Mouse (Mus musculus) midbrain, postnatal 0 days (tissue): ENCODE results near the gene Rps6ka3. TPM values are rescaled to one million over a fixed set of nuclear protein-coding genes. Genes with fewer than 3 reads are reported as not detected.

Experiments used
- ATAC-seq: fragments of 200-750 bp; cut with Nextera tagmentation; 2 replicates; pipeline ENCODE4 v1.8.0; 2017; ENCODE audit warnings: moderate number of reproducible peaks, mild to moderate bottlenecking, moderate TSS enrichment, moderate library complexity; ENCODE audit not compliant: low FRiP score
- DNase-seq: peaks from one replicate; pipeline ENCODE4 v3.0.0-alpha.2; 2015; ENCODE audit warnings: low spot score
- H3K27ac ChIP-seq: fragments of 300-500 bp; sonication (generic); 2 replicates; pipeline ENCODE4 v1.5.1; 2014; ENCODE audit warnings: low read depth, mild to moderate bottlenecking, low read length, mixed read lengths
- H3K27me3 ChIP-seq: fragments of 300-500 bp; sonication (generic); 2 replicates; pipeline ENCODE4 v1.6.1; 2014; ENCODE audit warnings: low read length, control low read depth, mixed read lengths; ENCODE audit not compliant: insufficient read depth
- H3K36me3 ChIP-seq: fragments of 300-500 bp; sonication (generic); 2 replicates; pipeline ENCODE4 v1.6.1; 2014; ENCODE audit warnings: low read length, control low read depth, mixed read lengths; ENCODE audit not compliant: insufficient read depth
- H3K4me1 ChIP-seq: fragments of 300-500 bp; sonication (generic); 2 replicates; pipeline ENCODE4 v1.6.1; 2014; ENCODE audit warnings: mild to moderate bottlenecking, control low read depth, antibody characterized with exemption, low read length, mixed read lengths; ENCODE audit not compliant: insufficient read depth
- H3K4me2 ChIP-seq: fragments of 300-500 bp; sonication (generic); 2 replicates; pipeline ENCODE4 v1.6.1; 2014; ENCODE audit warnings: low read depth, mild to moderate bottlenecking, low read length, mixed read lengths; ENCODE audit not compliant: poor library complexity, severe bottlenecking
- H3K4me3 ChIP-seq: fragments of 300-500 bp; sonication (generic); 2 replicates; pipeline ENCODE4 v1.5.1; 2014; ENCODE audit warnings: low read depth, mild to moderate bottlenecking, low read length, moderate library complexity
- H3K9ac ChIP-seq: fragments of 300-500 bp; sonication (generic); replicated peaks from 2 replicates; pipeline ENCODE4 v1.6.1; 2014; ENCODE audit warnings: mild to moderate bottlenecking, low read length, moderate library complexity, mixed read lengths; ENCODE audit not compliant: poor library complexity, severe bottlenecking
- H3K9me3 ChIP-seq: fragments of 300-500 bp; sonication (generic); 2 replicates; pipeline ENCODE4 v1.6.1; 2016; ENCODE audit warnings: low read length, control low read depth
- CTCF ChIP-seq: IDR thresholded peaks from 2 replicates; pipeline ENCODE4 v1.5.1; 2016; ENCODE audit warnings: antibody characterized with exemption, mild to moderate bottlenecking
- WGBS: fragments of 180-500 bp; shearing (Covaris S2); extraction: QIAGEN DNeasy Blood & Tissue Kit; methylation state at CpG from one replicate; pipeline ENCODE4 v1.1.7; 2014; 5-methylcytosine and 5-hydroxymethylcytosine counted together
- polyA plus RNA-seq: library from polyadenylated mRNA; unstranded; fragments of >200 nt; fragmentation: Nextera tagmentation; extraction: Ambion mirVana; gene quantifications from 2 replicates; pipeline ENCODE4 v1.2.1, GENCODE M21; 2015
- total RNA-seq: library from RNA; depleted of rRNA; stranded (reverse); fragments of >200 nt; gene quantifications from 2 replicates; pipeline ENCODE4 v1.2.3, GENCODE M21; 2014

Gene Rps6ka3
- total and polyA plus RNA-seq, 2 experiments from 2014 or later, result 2.5 to 21.2 TPM

DNA sequence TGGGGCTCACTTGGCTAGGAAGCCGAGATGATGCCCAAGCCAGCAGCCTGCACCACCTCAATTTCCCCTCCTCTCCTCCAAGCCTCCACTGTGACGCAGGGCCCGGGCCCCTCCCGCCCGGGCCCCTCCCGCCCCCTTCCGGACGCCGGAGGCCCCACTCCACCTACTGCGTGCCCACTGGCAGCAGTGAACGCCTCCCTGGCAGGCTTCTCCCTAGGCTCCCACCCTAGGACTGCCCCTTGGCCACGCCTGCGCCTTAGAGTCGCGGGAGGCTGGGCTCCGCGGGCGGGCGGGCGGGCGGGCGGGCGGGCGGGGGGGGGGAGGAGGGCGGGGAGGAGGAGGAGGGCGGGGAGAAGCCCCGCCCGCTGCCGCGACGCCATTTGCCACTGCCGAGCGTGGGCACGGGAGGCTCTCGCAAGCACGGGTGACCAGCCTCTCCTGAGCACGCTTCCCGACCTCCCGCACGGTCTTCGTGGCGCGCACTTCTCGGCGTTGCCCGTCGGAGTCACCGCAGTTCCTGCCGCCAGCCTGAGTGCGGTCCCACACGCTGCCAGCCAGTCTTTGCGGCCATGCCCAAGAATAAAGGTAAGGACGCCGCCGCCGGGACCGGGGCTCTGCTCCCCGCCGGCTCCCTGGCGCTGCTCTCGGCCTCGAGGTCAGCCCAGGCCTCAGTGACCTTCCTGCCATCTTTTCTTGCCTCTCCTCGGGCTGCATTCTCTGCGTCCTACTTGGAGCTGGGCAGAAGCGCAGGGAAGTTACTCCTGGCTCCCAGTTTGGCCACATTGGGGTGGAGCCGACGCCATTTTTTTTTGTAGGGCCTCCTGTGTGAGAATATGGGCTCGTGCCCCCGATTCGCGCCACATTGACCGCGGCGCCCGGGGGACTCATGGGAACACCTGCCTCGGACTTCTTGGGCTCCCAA lies 162.0 kb downstream of the Rps6ka3 start, which contains the start of gene Eif1ax:
Eif1ax (plus strand) TSS at position 348 of the 922 bp plus-strand sequence.
- 21% methylated on average over 50 of the region's 76 CpGs for WGBS
- peak within 1 kb of the TSS; percentile 62 for H3K27ac ChIP-seq

DNA sequence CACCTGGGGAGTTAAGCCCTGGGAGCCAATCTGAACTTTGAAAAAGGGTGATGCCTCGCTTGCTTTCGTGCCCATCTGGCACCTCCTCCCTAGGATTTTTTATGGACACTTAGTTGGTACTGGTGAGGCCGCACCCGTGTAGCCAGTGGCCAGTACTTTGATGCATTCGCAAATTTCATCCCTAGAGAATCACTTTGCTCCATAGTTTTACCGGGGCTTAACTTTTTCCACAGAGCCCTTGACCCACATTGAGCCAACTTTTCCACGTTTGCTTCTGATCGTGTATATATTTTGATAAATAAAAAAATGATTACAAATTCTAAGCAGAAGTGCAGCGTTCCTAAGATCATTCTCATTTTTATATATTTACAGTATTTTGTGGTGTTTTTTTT lies 162.6 kb downstream of the Rps6ka3 start:
- Histone ChIP-seq H3K36me3 (no peaks in the 10 kb centered on the region), H3K4me1 (no peaks in the 10 kb centered on the region), H3K4me3 (peak overlapping the region; percentile 57), H3K9me3 (no peaks in the 10 kb centered on the region), H3K4me2 (peak overlapping the region; percentile 41), H3K27ac (no peak overlapping the region), H3K27me3 (no peaks in the 10 kb centered on the region), H3K9ac (peak overlapping the region; percentile 64)
- ATAC-seq, result peak; percentile 28; the same call in 1 of the 2 replicates
- peak; percentile 1 for DNase-seq
- whole genome bisulfite sequencing, result 21% methylated on average over 9 of the region's 9 CpGs
- no peak for TF ChIP-seq CTCF

More for the DNA sequence above, 162.0 kb downstream of the Rps6ka3 start, which contains the start of gene Eif1ax:
- peak; percentile 82 for DNase-seq
- ATAC-seq, result peak; percentile 95
- no peaks in the 10 kb centered on the region for H3K27me3 ChIP-seq
- H3K4me2 ChIP-seq, result peak within 1 kb of the TSS; percentile 45
- H3K36me3 ChIP-seq, result no peaks in the 10 kb centered on the region
- H3K4me1 ChIP-seq, result no peaks in the 10 kb centered on the region
- TF ChIP-seq CTCF, result peak; percentile 15; the same call in 1 of the 2 replicates
- peak within 1 kb of the TSS; percentile 57 for H3K4me3 ChIP-seq
- H3K9me3 ChIP-seq, result no peaks in the 10 kb centered on the region
- H3K9ac ChIP-seq, result peak within 1 kb of the TSS; percentile 64

DNA sequence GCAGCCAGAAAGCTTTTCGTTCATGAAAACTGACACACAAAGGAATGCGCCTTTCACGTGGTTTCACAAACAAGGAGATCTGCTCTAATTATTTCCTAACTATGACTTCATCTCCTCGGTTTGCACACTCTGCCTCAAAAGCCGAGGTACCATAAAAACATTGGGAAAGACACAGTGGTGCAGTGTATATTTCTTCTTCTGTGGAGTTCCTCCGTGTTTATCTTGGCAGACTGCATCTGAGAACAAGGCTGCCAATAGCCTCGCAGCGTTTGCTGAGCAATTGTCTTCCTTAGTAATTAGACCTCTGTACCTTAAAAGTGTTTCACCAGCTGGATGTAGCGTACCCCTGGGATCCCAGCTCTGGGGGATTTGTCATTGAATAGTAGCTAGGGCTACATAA lies 177.0 kb downstream of the Rps6ka3 start:
- Histone ChIP-seq H3K4me3 (no peak overlapping the region), H3K36me3 (no peaks in the 10 kb centered on the region), H3K9me3 (no peaks in the 10 kb centered on the region), H3K27me3 (no peaks in the 10 kb centered on the region), H3K27ac (no peak overlapping the region), H3K4me2 (no peak overlapping the region), H3K9ac (no peak overlapping the region), H3K4me1 (no peaks in the 10 kb centered on the region)
- 66% methylated on average over 9 of the region's 9 CpGs for WGBS
- peak; percentile 1 for DNase-seq
- no peak for TF ChIP-seq CTCF
- ATAC-seq, result no peak

DNA sequence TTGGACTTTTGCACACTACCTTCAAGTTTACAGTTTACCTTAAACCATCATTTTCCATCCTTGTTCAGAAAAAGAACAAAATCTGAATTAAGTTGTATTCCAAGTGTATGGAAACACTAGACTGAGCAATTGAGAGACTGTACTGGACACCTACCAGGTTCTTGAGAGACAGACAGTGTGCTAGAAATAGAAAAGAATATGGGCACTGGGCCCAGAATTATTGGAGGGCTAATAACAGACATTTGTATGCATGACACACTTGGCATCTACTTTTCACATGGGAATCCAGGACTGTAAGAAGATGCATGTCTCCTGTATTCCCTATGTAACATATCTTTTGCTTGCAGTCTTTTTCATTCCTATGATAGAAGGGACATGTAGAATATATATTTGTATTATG lies 178.8 kb downstream of the Rps6ka3 start:
- no peak overlapping the region for H3K4me3 ChIP-seq
- no peak overlapping the region for H3K9ac ChIP-seq
- no peaks in the 10 kb centered on the region for H3K9me3 ChIP-seq
- no peaks in the 10 kb centered on the region for H3K4me1 ChIP-seq
- DNase-seq (peak; percentile 46), ATAC-seq (no peak)
- H3K36me3 ChIP-seq, result no peaks in the 10 kb centered on the region
- no peak for TF ChIP-seq CTCF
- no peak overlapping the region for H3K4me2 ChIP-seq
- H3K27ac ChIP-seq, result no peak overlapping the region
- no peaks in the 10 kb centered on the region for H3K27me3 ChIP-seq

DNA sequence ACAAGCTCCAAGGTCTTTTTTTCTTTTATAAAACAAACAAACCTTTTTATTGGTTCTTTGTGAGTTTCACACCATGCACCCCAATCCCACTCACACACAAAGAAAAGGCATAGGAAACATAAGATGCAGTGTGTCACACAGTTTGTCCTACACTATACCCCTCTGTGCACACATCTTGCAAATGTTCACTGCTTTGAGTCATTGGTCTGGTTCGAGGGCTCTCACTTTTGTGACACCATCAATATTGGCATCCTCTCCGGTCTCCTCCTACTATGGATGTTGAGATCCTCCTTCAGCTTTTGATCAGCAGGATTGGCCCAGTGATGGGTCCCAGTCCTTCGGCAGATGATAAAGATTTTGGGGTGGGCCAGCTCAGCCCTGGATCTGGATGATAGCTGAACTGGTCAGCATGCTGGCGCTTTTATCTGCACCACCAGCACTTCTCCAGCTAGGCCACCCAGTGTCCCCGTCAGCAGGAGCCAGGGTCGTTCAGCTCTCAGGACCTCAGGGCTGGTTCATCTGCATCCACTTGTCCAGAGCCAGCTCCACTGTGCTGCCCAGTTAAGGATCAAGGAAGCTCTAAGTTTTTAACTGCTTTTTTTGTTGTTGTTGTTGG lies 180.3 kb downstream of the Rps6ka3 start:
- no peak for ATAC-seq
- no peaks in the 10 kb centered on the region for H3K4me1 ChIP-seq
- H3K36me3 ChIP-seq, result no peaks in the 10 kb centered on the region
- 76% methylated on average over 6 of the region's 6 CpGs for WGBS
- no peak overlapping the region for H3K9ac ChIP-seq
- TF ChIP-seq CTCF, result no peak
- no peak for DNase-seq
- H3K9me3 ChIP-seq, result no peaks in the 10 kb centered on the region
- H3K4me2 ChIP-seq, result no peak overlapping the region
- H3K27me3 ChIP-seq, result no peaks in the 10 kb centered on the region
- no peak overlapping the region for H3K27ac ChIP-seq
- H3K4me3 ChIP-seq, result no peak overlapping the region

DNA sequence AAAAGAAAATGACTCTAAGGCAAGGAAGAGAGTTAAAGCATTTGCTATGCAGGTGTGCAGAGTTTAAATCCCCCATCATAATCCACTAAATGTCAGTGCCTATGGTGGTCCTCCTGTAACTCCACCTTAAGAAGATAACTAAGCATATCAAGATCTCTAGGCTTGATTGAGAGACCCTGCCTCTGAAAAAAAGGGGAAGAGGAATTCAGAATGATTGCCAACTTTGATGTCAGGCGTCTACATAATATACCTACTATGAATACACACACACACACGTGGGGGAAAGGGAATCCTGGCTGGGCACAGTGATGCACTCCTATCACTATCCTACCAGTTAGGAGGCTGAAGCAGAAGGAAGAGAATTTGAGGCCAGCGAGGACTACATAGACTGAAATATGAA lies 181.1 kb downstream of the Rps6ka3 start:
- 76% methylated on average over 3 of the region's 3 CpGs for WGBS
- Histone ChIP-seq H3K27me3 (no peaks in the 10 kb centered on the region), H3K4me1 (no peaks in the 10 kb centered on the region), H3K9ac (no peak overlapping the region), H3K4me2 (no peak overlapping the region), H3K4me3 (no peak overlapping the region), H3K36me3 (no peaks in the 10 kb centered on the region), H3K9me3 (no peaks in the 10 kb centered on the region), H3K27ac (no peak overlapping the region)
- TF ChIP-seq CTCF, result no peak
- no peak for DNase-seq
- ATAC-seq, result no peak
